Mouse (Mus musculus): ENCODE data around the gene Vmn1r122.
"Not testable (repeated sequence)": the region's sequence is repeated elsewhere in the genome, so short reads cannot be mapped to it uniquely, and the experiment has no call there.

Vmn1r122 gene

DNA sequence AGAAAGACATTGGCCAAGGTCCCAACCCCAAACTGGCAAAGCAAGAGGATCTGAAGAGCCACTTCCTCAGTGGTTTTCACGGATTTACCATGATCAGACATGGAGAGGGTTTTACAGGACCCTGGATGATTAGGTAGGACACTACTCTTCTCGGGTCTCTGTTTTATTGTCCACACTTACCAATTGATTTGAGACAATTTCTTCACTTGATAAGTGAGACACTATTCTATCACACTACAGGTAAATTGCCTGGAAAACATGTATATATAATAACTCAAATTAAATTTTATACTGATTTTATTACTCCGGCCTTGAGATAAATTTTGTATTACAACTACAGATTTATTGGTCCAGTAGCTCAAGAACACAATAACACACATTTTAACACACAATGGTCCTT, at the start of gene Vmn1r122:
TSS of gene Vmn1r122 (minus strand) at position 101 of the 400 bp plus-strand sequence.
- DNase-seq (ENCODE audit: low read depth, low spot score), result not testable (repeated sequence)

GRCm38 (mm10) chr7:21161885-21162284, 28.0 kb upstream of the Vmn1r122 start, which contains the start of gene Vmn1r123:
TSS of gene Vmn1r123 (plus strand) at chr7:21162185.
- DNase-seq (ENCODE audit: low read depth, low spot score), result not testable (repeated sequence)

- DNase-seq (ENCODE audit: low read depth, low spot score), result not testable (repeated sequence)
These were observed 35.5 kb downstream of the Vmn1r122 start, which contains the start of gene Vmn1r121 for GRCm38 (mm10) chr7:21098413-21098812. TSS of gene Vmn1r121 (minus strand) at chr7:21098513.
